Mouse (Mus musculus) ES-E14 (cell line): ENCODE measurements around the gene Elovl1.

Source experiments
- HCFC1 ChIP-seq: IDR thresholded peaks from 2 replicates; pipeline ENCODE4 v1.6.1; 2012; ENCODE audit warnings: low read length, inconsistent platforms, borderline replicate concordance; ENCODE audit not compliant: insufficient read depth
- MAFK ChIP-seq: IDR thresholded peaks from 2 replicates; pipeline ENCODE4 v1.6.1; 2014; ENCODE audit warnings: mild to moderate bottlenecking, low read depth, low read length, inconsistent platforms; ENCODE audit not compliant: insufficient read depth
- ZC3H11A ChIP-seq: IDR thresholded peaks from 2 replicates; pipeline ENCODE4 v1.6.1; 2012; ENCODE audit warnings: low read depth, mild to moderate bottlenecking, inconsistent platforms, low read length, borderline replicate concordance

GRCm38 (mm10) chr4:118401421-118401820, 26.5 kb upstream of the Elovl1 start:
- no peak for TF ChIP-seq MAFK
- TF ChIP-seq ZC3H11A, result no peak
- TF ChIP-seq HCFC1, result no peak
